Mouse (Mus musculus) embryonic facial prominence, embryonic 11.5 days (tissue): ENCODE measurements at regions not wholly inside any gene's neighbourhood (a gene's known extent, or its start where the extent isn't known, plus 50 kb on each side); places are given as distances from the start of the nearest gene placed in this dataset.
A peak's percentile ranks its signal among the peaks of the same experiment; 100 is the strongest.

Experiments used
- ATAC-seq: fragments of 200-750 bp; cut with Nextera tagmentation; replicated peaks from 2 replicates; pipeline ENCODE4 v1.8.0; 2017; ENCODE audit warnings: low read depth; ENCODE audit not compliant: insufficient number of reproducible peaks, low FRiP score, low TSS enrichment
- DNase-seq: peaks from one replicate; pipeline ENCODE4 v3.0.0-alpha.2; 2015; ENCODE audit warnings: low spot score
- H3K27ac ChIP-seq: fragments of 300-500 bp; sonication (generic); replicated peaks from 2 replicates; pipeline ENCODE4 v1.5.1; 2014; ENCODE audit warnings: mild to moderate bottlenecking, low read depth, low read length, control low read depth
- H3K27me3 ChIP-seq: fragments of 300-500 bp; sonication (generic); 2 replicates; pipeline ENCODE4 v1.6.1; 2014; ENCODE audit warnings: mild to moderate bottlenecking, low read length, moderate library complexity, mixed read lengths; ENCODE audit not compliant: control insufficient read depth, insufficient read depth
- H3K36me3 ChIP-seq: fragments of 300-500 bp; sonication (generic); replicated peaks from 2 replicates; pipeline ENCODE4 v1.6.1; 2014; ENCODE audit warnings: low read depth, mild to moderate bottlenecking, low read length, moderate library complexity, mixed read lengths; ENCODE audit not compliant: control insufficient read depth, insufficient read depth
- H3K4me1 ChIP-seq: fragments of 300-500 bp; sonication (generic); 2 replicates; pipeline ENCODE4 v1.6.1; 2014; ENCODE audit warnings: low read length, mixed read lengths; ENCODE audit not compliant: control insufficient read depth, insufficient read depth
- H3K4me2 ChIP-seq: fragments of 300-500 bp; sonication (generic); 2 replicates; pipeline ENCODE4 v1.6.1; 2014; ENCODE audit warnings: low read depth, mild to moderate bottlenecking, control low read depth, low read length, moderate library complexity
- H3K4me3 ChIP-seq: fragments of 300-500 bp; sonication (generic); 2 replicates; pipeline ENCODE4 v1.5.1; 2014; ENCODE audit warnings: low read depth, low read length, control low read depth
- H3K9ac ChIP-seq: fragments of 300-500 bp; sonication (generic); replicated peaks from 2 replicates; pipeline ENCODE4 v1.6.1; 2014; ENCODE audit warnings: mild to moderate bottlenecking, control low read depth, low read length
- H3K9me3 ChIP-seq: fragments of 300-500 bp; sonication (generic); replicated peaks from 2 replicates; pipeline ENCODE4 v1.6.1; 2016; ENCODE audit warnings: mild to moderate bottlenecking, low read length, inconsistent platforms, mixed read lengths; ENCODE audit not compliant: control insufficient read depth
- WGBS: fragments of 180-500 bp; shearing (Covaris S2); extraction: QIAGEN DNeasy Blood & Tissue Kit; methylation state at CpG from one replicate; pipeline ENCODE4 v1.1.7; 2014; 5-methylcytosine and 5-hydroxymethylcytosine counted together

DNA sequence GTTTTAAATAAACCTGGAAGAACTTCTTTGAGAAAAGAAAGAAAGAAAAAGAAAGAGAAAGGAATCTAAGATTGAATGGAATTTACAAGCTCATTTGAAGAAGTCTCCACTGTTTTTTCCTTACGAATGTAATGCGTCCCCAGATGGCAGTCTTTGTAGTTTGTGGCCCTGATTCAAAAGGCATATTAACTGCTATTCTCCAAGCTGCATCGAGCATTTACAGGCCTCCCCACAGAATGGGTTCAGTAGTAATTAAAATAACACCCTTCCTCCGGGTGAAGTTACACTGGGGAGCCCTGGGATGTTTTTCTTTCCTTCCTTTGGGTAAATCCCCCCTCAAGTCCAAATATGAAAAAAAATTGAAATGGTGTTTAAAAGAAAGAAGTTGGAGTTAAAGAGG is 211.2 kb upstream of the Ferd3l start:
- H3K9ac ChIP-seq, result no peak overlapping the region
- H3K9me3 ChIP-seq, result no peaks in the 10 kb centered on the region
- ATAC-seq (no peak), DNase-seq (no peak)
- H3K4me3 ChIP-seq, result no peak overlapping the region
- no peak overlapping the region for H3K4me2 ChIP-seq
- H3K27me3 ChIP-seq, result no peaks in the 10 kb centered on the region
- WGBS, result 29% methylated on average over 4 of the region's 4 CpGs
- no peaks in the 10 kb centered on the region for H3K36me3 ChIP-seq
- H3K4me1 ChIP-seq, result no peaks in the 10 kb centered on the region
- no peak overlapping the region for H3K27ac ChIP-seq

DNA sequence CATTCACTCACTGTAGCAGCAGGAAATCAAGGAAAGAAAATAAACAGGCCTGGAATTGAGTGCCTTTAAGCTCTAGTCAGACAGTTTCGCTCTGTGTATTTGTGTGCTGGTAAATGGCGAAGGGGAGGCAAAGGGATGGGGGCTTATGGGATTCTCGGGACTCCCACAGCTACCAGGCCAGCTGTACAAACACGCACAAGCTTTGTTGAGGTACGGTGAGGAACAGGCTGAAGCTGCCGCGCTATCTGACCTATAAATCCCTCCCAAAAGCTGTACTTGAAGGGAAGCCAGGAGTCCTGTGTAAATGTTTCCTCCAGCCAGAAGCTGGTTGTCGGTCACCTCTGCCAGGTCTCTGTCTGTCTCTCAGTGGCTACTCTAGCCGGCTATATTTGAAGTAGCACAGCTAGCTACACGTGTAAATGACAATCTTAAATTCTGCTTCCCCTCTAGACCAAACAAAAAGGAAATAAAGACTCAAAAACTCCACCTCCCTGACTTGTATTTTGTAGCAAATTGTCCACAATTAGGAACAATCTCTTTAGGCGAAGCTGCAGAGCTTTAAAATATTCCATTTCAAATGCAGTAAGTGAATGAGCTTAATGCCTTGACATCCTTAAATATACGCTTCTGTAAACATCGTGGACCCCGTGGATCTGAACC is 210.5 kb upstream of the Ferd3l start:
- Histone ChIP-seq H3K9me3 (no peaks in the 10 kb centered on the region), H3K27ac (0 out of 2 replicates have a peak overlapping the region, but pooled peaks have one; percentile 30), H3K4me3 (no peak overlapping the region), H3K36me3 (no peaks in the 10 kb centered on the region), H3K4me1 (no peaks in the 10 kb centered on the region), H3K27me3 (no peaks in the 10 kb centered on the region), H3K9ac (no peak overlapping the region), H3K4me2 (no peak overlapping the region)
- no peak for ATAC-seq
- peak; percentile 70 for DNase-seq
- WGBS, result 9% methylated on average over 14 of the region's 14 CpGs

DNA sequence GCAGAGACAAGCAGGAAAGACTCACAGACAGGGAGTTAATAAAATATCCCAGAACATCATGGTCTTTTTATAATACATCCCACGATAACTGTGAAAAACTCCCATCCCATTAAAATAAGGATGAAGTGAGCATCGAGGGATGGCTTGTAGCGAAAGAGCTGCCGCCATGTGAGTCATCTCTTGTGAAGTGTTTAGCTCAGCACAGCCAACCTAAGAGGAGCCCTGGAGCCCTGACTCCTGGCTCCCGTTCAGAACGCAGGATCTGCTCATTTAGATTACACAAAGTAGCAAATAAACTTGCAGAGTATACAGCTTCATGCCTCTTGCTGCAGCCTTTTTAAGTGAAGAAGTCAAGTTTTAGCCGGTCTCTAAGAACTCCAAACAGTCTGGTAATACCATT is 209.2 kb upstream of the Ferd3l start:
- Histone ChIP-seq H3K27me3 (no peaks in the 10 kb centered on the region), H3K4me2 (no peak overlapping the region), H3K36me3 (no peaks in the 10 kb centered on the region), H3K4me1 (no peaks in the 10 kb centered on the region), H3K4me3 (no peak overlapping the region), H3K9me3 (no peaks in the 10 kb centered on the region), H3K27ac (no peak overlapping the region), H3K9ac (no peak overlapping the region)
- no peak for DNase-seq
- no peak for ATAC-seq
- 71% methylated on average over 7 of the region's 7 CpGs for WGBS

DNA sequence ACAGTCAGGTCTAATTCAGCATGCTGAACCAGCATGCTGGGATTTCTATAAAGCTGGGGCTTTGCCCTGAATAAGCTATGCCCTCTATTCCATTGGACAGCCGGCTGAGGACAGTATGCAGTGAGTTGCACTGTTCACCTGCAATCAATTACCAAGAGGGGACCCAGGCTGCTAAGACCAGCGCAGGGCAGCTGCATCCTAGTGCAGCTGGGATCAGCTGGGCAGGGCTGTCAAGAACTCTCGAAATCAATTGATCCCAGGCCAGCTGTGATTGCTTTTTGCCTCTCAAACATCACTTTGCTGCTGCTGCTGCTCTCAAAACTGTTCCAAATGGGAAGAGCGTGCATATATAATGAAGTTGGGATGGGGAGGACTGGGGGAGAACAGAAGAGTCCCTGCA is 196.3 kb upstream of the Ferd3l start:
- no peak overlapping the region for H3K4me2 ChIP-seq
- DNase-seq, result peak; percentile 86
- peak; percentile 94 for ATAC-seq

DNA sequence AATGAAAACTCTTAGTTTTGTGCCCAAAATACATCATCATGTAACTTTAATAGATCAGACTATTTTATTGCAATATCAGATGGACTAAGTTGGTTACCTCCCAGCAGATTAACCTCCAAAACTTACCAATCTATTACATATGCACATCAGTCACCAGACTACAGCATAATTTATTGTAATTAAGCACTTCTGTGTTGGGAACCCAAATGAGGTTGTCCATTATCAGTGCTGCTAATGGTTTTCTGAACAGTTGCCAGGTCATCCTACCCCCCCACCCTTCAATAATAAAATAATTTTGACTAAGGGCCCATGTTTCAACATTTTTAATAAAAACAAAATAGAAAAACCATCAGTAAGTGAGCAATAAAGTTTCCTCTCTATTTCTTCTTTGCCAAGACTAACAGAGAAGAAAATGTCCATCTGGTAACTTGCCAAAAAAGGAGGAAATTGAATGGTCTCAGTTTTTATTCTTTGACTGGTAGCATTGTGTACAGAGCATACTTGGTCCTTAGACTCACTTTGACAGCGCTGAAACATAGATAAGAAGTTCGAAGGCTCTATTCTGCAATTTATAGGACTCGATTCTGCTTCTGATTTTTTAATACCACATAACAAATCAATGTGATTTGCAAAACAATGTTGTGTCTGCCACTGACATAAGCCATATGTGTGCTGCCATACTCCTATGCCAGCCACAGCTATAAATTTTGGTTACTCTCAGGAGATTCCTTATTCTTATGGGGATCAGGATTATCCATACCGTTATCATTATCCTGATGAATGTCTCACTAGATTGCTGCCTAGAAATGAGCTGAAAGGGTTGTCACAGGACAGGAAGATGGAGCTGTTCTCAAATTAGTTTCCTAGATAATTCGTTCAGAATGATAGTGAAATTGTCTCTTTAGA is 152.4 kb upstream of the Ferd3l start:
- Histone ChIP-seq H3K4me3 (no peak overlapping the region), H3K9me3 (no peaks in the 10 kb centered on the region), H3K27ac (no peak overlapping the region), H3K9ac (no peak overlapping the region), H3K4me2 (no peak overlapping the region), H3K4me1 (no peaks in the 10 kb centered on the region), H3K36me3 (no peaks in the 10 kb centered on the region), H3K27me3 (no peaks in the 10 kb centered on the region)
- DNase-seq (no peak), ATAC-seq (no peak)
- WGBS, result 85% methylated on average over 5 of the region's 5 CpGs

More for the DNA sequence above, 196.3 kb upstream of the Ferd3l start:
- no peaks in the 10 kb centered on the region for H3K36me3 ChIP-seq
- H3K27ac ChIP-seq, result no peak overlapping the region
- 22% methylated on average over 4 of the region's 4 CpGs for WGBS
- H3K27me3 ChIP-seq, result no peaks in the 10 kb centered on the region
- no peaks in the 10 kb centered on the region for H3K9me3 ChIP-seq
- H3K4me3 ChIP-seq, result no peak overlapping the region
- H3K9ac ChIP-seq, result no peak overlapping the region
- no peaks in the 10 kb centered on the region for H3K4me1 ChIP-seq

DNA sequence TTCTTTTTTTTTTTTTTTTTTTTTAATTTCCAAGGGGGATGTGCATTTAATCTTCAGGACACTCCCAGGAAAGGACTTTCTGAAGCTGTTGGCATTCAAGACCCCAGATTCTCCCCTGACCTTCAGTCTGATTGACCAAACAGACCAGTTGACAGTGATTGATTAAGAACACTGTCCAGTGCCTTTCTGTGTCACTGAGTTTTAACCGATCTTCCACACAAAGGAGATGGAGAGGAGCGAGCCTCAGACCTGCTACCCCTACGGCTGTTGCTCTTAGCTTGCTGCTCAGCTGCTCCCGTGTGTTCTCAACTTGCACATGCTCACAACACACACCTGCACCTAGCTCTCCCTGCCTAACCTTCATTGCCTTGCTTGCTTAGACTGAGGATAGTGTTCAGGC is 149.7 kb upstream of the Ferd3l start:
- DNase-seq (no peak), ATAC-seq (no peak)
- H3K27ac ChIP-seq, result no peak overlapping the region
- no peaks in the 10 kb centered on the region for H3K9me3 ChIP-seq
- 54% methylated on average over 4 of the region's 4 CpGs for WGBS
- no peak overlapping the region for H3K9ac ChIP-seq
- no peaks in the 10 kb centered on the region for H3K4me1 ChIP-seq
- no peaks in the 10 kb centered on the region for H3K27me3 ChIP-seq
- H3K4me3 ChIP-seq, result no peak overlapping the region
- H3K36me3 ChIP-seq, result no peaks in the 10 kb centered on the region
- H3K4me2 ChIP-seq, result no peak overlapping the region

DNA sequence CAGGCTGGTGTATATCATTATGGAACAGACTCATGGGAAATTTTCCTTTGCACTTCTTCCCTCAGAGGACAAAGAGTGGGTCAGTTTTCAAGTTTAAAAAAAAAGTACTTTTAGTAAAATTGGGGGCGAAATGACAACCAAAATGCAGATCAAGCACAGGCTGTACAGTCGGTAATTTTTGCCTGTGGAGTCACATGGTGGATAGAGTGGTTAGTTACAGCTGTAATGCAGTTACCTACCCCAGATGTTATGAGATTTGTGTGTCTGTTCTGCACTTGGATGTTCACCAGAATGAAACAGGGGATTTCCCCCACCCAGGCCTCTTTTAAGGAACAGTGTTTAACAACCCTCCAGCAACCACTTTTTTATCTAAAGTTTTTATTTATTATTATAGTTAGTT is 148.3 kb upstream of the Ferd3l start:
- H3K27me3 ChIP-seq, result no peaks in the 10 kb centered on the region
- WGBS, result 52% methylated on average over 2 of the region's 2 CpGs
- ATAC-seq, result no peak

DNA sequence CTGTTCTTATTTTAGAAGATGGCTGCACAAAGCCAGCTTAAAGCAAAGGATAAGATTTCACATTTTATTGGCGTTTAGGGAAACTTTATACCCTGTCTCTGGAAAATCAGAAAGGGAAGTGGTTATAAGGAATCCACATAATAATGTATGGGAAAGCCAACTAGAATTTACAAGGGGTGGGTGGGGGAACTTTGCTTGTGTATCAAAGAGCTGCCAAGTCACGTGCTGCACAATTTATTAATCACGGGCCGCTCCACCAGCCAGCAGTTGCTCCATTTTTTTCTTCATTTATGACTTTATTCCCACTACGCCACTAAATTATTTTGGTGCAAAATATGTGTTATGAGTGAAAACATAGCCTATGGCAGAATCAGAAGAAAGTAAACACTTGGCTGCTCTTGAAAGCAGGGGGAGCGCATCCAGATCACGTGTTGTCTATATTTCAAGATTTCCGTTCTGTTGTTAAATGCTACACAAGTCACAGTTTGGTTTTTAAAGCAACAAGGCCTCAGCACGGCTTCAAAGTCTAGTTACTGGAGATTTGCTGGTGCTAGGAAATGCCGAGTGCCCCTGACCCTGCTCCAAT is 123.9 kb upstream of the Ferd3l start:
- DNase-seq, result no peak
- no peak for ATAC-seq
- H3K4me1 ChIP-seq, result no peaks in the 10 kb centered on the region
- no peaks in the 10 kb centered on the region for H3K36me3 ChIP-seq
- no peaks in the 10 kb centered on the region for H3K9me3 ChIP-seq
- no peak overlapping the region for H3K9ac ChIP-seq
- no peak overlapping the region for H3K4me3 ChIP-seq
- H3K27me3 ChIP-seq, result no peaks in the 10 kb centered on the region
- H3K27ac ChIP-seq, result no peak overlapping the region
- 62% methylated on average over 10 of the region's 10 CpGs for WGBS
- no peak overlapping the region for H3K4me2 ChIP-seq

More for the DNA sequence above, 148.3 kb upstream of the Ferd3l start:
- H3K9ac ChIP-seq, result no peak overlapping the region
- no peak overlapping the region for H3K4me3 ChIP-seq
- DNase-seq, result peak; percentile 56
- H3K4me1 ChIP-seq, result no peaks in the 10 kb centered on the region
- H3K4me2 ChIP-seq, result no peak overlapping the region
- H3K9me3 ChIP-seq, result no peaks in the 10 kb centered on the region
- H3K36me3 ChIP-seq, result no peaks in the 10 kb centered on the region
- H3K27ac ChIP-seq, result no peak overlapping the region
